Mouse (Mus musculus) ES-Bruce4 (cell line): Measurements from ENCODE around the gene Pkd2l1.

Source experiments
- CTCF ChIP-seq: IDR thresholded peaks from one replicate; pipeline ENCODE4 v1.8.1; 2011; ENCODE audit warnings: low read depth, low read length
- POLR2A ChIP-seq: IDR thresholded peaks from one replicate; pipeline ENCODE4 v1.8.1; 2011; ENCODE audit warnings: low read length; ENCODE audit not compliant: insufficient read depth

GRCm38 (mm10) chr19:44174835-44175234 lies 17.4 kb downstream of the Pkd2l1 start:
- no peak for TF ChIP-seq POLR2A
- no peak for TF ChIP-seq CTCF
